Mouse (Mus musculus) heart, postnatal 10 days (tissue): ENCODE data around the gene Ccne1. TPM values are rescaled to one million over a fixed set of nuclear protein-coding genes. Genes with fewer than 3 reads are reported as not detected.

Experiments
- DNase-seq, 2 experiments: peaks; one replicate each; pipeline ENCODE4 v3.0.0; 2021
- intact Hi-C: fragments of 180-260 bp; cut with DNase I; formaldehyde crosslinking; loops from one replicate; pipeline ENCODE4 v1.15.1; 2025
- total RNA-seq, 2 experiments: library from RNA; stranded (reverse); gene quantifications; 2 replicates each; pipeline ENCODE4 v1.2.3; 2021

The Ccne1 gene
- total RNA-seq, 2 experiments from 2014 or later: 3.5 to 4.3 TPM

GRCm38 (mm10) chr7:38105379-38105778 is 2.0 kb downstream of the Ccne1 start:
- DNase-seq: no peak
- intact Hi-C loops: loop anchor here (1.0 kb wide), 1 partner anchor 18 kb away; no protein-coding TSS in a partner anchor

DNA sequence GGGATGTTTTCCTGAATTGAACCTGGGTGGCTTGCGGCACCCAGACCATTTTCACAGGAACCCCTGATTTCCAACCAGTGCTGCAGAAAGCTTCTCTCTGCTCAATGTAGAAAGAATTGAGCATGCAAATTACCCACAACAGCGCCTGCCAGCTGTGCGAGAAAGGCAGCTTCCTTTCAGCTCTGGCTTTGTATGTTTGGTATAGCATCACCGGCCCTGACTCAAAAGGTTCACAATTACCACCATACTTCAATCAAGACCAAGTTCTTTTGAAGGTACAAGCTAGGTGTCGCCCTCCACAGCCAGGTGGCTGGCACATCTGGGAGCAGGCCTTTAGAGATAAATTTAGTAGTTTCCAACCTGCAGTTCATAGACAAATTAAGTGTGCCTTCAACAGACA is 3.2 kb downstream of the Ccne1 start:
- DNase-seq: no peak
- intact Hi-C loops: no loop called here

GRCm38 (mm10) chr7:38094353-38094752 is 13.0 kb downstream of the Ccne1 start:
- DNase-seq: no peak
- intact Hi-C loops: no loop called here

GRCm38 (mm10) chr7:38093101-38093500 is 14.2 kb downstream of the Ccne1 start:
- intact Hi-C loops: no loop called here

DNA sequence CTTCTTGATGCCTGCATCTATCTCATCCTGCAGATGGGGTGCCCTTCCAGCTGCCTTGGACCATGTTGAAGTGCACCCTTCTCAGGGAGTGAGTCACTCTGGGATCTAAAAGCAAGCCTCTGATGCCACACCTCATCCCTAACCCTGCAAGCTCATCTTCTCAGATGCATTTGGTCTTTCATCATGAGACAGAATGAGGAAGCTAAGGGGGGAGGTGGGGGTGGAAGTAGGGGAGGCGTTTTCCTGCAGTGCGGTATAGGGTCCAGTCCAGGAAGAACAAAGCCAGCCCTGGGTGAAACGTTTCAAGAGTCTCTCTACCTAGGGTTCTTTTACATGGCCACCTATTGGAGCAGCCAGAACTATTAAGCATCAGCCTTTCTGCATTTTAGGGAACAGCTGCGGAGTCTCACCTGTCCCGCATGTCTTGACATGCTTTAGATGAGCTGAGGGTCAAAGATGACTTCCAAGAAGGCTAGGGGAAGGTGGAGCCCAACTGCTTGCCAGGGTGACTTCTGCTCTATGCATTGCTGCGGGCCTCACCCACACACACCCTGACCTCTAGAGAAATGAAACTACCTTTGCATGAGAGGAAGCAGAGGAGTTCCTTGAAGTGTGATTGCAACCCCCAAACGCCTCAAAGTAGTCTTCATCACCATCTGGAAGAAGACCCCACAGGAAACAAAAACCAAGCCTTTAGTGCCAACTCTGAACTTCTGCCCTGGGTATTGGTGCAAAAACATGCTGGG is 17.2 kb downstream of the Ccne1 start:
- no peak for DNase-seq
- intact Hi-C loops: no loop called here

More at GRCm38 (mm10) chr7:38093101-38093500, 14.2 kb downstream of the Ccne1 start:
- no peak for DNase-seq

- no peak for DNase-seq
- intact Hi-C loops: no loop called here
Measured at GRCm38 (mm10) chr7:38088456-38088855, 18.9 kb downstream of the Ccne1 start.

DNA sequence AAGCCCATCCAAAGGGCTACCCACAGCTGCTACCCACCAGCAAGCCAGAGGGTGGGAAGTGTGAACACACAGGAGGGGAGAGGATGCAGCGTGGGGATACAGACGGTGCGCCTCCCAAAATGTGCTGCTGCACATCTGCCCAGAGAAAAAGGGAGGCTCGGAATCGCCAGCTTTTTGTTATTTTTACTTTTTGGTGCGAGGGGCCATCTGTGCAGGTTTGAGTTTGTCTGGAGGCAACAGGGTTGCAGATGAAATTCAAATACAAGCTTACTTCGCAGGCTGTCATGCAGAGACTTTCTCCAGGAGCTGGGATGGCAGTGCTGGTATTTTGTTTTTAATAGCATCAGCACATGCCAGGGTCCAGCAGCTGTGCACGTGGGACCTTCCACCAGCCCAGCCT is 19.5 kb downstream of the Ccne1 start:
- intact Hi-C loops: loop anchor here (1.0 kb wide), 1 partner anchor 17 kb away; no protein-coding TSS in a partner anchor
- DNase-seq: no peak

GRCm38 (mm10) chr7:38086401-38086800 is 20.9 kb downstream of the Ccne1 start:
- intact Hi-C loops: no loop called here
- no peak for DNase-seq

- DNase-seq: peak; percentile 73 to 76
Measured at GRCm38 (mm10) chr7:38085573-38086211, 21.6 kb downstream of the Ccne1 start.

GRCm38 (mm10) chr7:38084778-38085572 is 22.4 kb downstream of the Ccne1 start:
- intact Hi-C loops: no loop called here
- DNase-seq: peak; percentile 100

More at GRCm38 (mm10) chr7:38085573-38086211, 21.6 kb downstream of the Ccne1 start:
- intact Hi-C loops: no loop called here

- intact Hi-C loops: no loop called here
- no peak for DNase-seq
Measured at GRCm38 (mm10) chr7:38082971-38083370, 24.4 kb downstream of the Ccne1 start.

- DNase-seq: no peak
- intact Hi-C loops: loop anchor here (10.0 kb wide), 1 partner anchor 302 kb away; the partner anchor contains the start of gene Zfp536
Measured at GRCm38 (mm10) chr7:38077189-38077588, 30.1 kb downstream of the Ccne1 start.

- intact Hi-C loops: loop anchor here (10.0 kb wide), 1 partner anchor 301 kb away; the partner anchor contains the start of gene Zfp536
- DNase-seq: no peak
Measured at GRCm38 (mm10) chr7:38075487-38075886, 31.8 kb downstream of the Ccne1 start.

GRCm38 (mm10) chr7:38074920-38075319 is 32.4 kb downstream of the Ccne1 start:
- intact Hi-C loops: loop anchor here (5.0 to 10.0 kb wide), 2 partner anchors 300 to 703 kb away; partner anchors contain the start of gene Zfp536
- DNase-seq: no peak

- no peak for DNase-seq
- intact Hi-C loops: loop anchor here (5.0 to 10.0 kb wide), 2 partner anchors 300 to 702 kb away; partner anchors contain the start of gene Zfp536
Measured at GRCm38 (mm10) chr7:38074514-38074913, 32.8 kb downstream of the Ccne1 start.

DNA sequence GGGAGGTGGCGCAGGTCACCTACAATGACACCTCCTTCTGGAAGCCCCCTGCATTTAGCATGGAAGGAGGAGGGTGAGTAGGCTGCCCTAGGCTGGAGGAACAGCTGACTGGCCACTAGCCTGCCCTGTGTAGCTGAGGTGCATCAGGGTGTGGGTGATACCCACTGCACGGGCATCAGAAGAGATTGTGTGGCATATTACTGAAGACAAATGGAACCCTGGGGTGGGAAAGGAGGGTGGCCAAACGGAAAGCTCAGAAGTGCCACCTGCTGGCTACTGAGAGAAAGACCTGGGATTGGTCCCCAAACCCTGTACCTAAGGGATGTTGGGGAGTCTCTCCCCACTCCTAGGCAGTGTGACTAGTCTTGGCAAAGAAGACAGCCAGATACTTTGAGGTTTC is 33.6 kb downstream of the Ccne1 start:
- intact Hi-C loops: loop anchor here (1.0 to 10.0 kb wide), 3 partner anchors 12 to 701 kb away; partner anchors contain the start of gene Zfp536
- peak; percentile 48 to 61 for DNase-seq

- no peak for DNase-seq
- intact Hi-C loops: loop anchor here (5.0 to 10.0 kb wide), 2 partner anchors 296 to 699 kb away; partner anchors contain the start of gene Zfp536
Measured at GRCm38 (mm10) chr7:38071065-38071464, 36.3 kb downstream of the Ccne1 start.

- intact Hi-C loops: loop anchor here (5.0 to 10.0 kb wide), 2 partner anchors 296 to 698 kb away; partner anchors contain the start of gene Zfp536
- no peak for DNase-seq
Measured at GRCm38 (mm10) chr7:38070663-38071062, 36.7 kb downstream of the Ccne1 start.

GRCm38 (mm10) chr7:38064431-38064830 is 42.9 kb downstream of the Ccne1 start:
- intact Hi-C loops: no loop called here

More at GRCm38 (mm10) chr7:38064431-38064830, 42.9 kb downstream of the Ccne1 start:
- DNase-seq: no peak
